ENCODE assay signal across 8 mouse cellular contexts in the genomic region with DNA sequence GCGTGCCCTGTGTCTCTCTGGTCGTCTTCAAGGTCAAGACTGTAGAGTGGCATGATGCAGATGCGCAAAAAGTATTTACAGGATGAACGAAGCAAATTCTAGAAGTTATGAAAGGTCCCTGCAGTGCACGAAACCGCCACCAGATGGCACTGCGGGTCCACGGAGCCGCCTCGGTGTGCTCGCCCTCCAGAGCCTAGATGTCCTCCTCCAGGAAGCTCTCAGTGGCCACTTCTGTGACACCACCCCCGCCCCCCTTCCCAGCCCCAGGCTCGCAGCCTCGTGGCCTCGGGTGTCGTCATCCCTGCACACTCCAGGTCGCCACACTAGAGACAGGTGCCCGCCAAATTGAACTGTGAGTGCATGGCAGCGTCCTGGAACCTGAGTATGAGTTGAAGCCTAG. TPM values are rescaled to one million over a fixed set of nuclear protein-coding genes. Genes with fewer than 3 reads are reported as not detected.
DNase-seq lines count a peak whose midpoint lies in the region; ATAC-seq and TF ChIP-seq lines count a peak whose summit lies in the region.

No protein-coding gene starts in this region.

- no peak for TF ChIP-seq POLR2A in brain, embryonic 14.5 days (IDR thresholded peaks at IDR 0.05; ENCODE audit: borderline replicate concordance, extremely low read depth, insufficient read depth, insufficient read length, poor library complexity, severe bottlenecking)

- H3K9me3 ChIP-seq in heart, embryonic 14.5 days (ENCODE audit: control insufficient read depth, low read length), result peaks cover 5% of the 10 kb centered on the region; the same call in 1 of the 2 replicates
- no peaks in the 10 kb centered on the region for H3K9me3 ChIP-seq in kidney, postnatal 0 days (replicated peaks; ENCODE audit: low read length)
- no peaks in the 10 kb centered on the region; the same call in 1 of the 2 replicates for H3K9me3 ChIP-seq in liver, embryonic 15.5 days (replicated peaks)
- H3K9me3 ChIP-seq in neural tube, embryonic 11.5 days (ENCODE audit: control insufficient read depth, low read length), result 0 out of 2 replicates have a peak, but pooled peaks cover 3% of the 10 kb centered on the region

- H3K4me1 ChIP-seq in heart, embryonic 14.5 days (ENCODE audit: control insufficient read depth in 2 of 2, insufficient read depth in 2 of 2, low read length in 2 of 2), result peaks cover 10 to 13% of the 10 kb centered on the region in 2 experiments
- H3K4me1 ChIP-seq in kidney, postnatal 0 days (replicated peaks; ENCODE audit: insufficient read depth, low read length), result 0 out of 2 replicates have a peak, but pooled peaks cover 4% of the 10 kb centered on the region
- peaks cover 18% of the 10 kb centered on the region for H3K4me1 ChIP-seq in liver, embryonic 15.5 days (replicated peaks)
- H3K4me1 ChIP-seq in neural tube, embryonic 11.5 days (ENCODE audit: control insufficient read depth, insufficient read depth, low read length), result peaks cover 7% of the 10 kb centered on the region; the same call in 1 of the 2 replicates

- peaks cover 35% of the 10 kb centered on the region for H3K27me3 ChIP-seq in heart, embryonic 14.5 days (ENCODE audit: control insufficient read depth, insufficient read depth, low read length)
- no peaks in the 10 kb centered on the region; the same call in 1 of the 2 replicates for H3K27me3 ChIP-seq in kidney, postnatal 0 days (ENCODE audit: insufficient read depth, low read length)
- H3K27me3 ChIP-seq in liver, embryonic 15.5 days, result peaks cover 72% of the 10 kb centered on the region
- peaks cover 31% of the 10 kb centered on the region for H3K27me3 ChIP-seq in neural tube, embryonic 11.5 days (ENCODE audit: control insufficient read depth, insufficient read depth, low read length)

- WGBS in heart, embryonic 14.5 days, result 4% methylated on average over 19 of the region's 19 CpGs
- 4% methylated on average over 19 of the region's 19 CpGs for WGBS in kidney, postnatal 0 days
- 2% methylated on average over 19 of the region's 19 CpGs for WGBS in liver, embryonic 15.5 days (ENCODE audit: insufficient replicate concordance)
- 2% methylated on average over 19 of the region's 19 CpGs for WGBS in neural tube, embryonic 11.5 days

- H3K9ac ChIP-seq in heart, embryonic 14.5 days (ENCODE audit: low read length), result no peak overlapping the region
- H3K9ac ChIP-seq in kidney, postnatal 0 days (ENCODE audit: low read depth, low read length), result no peak overlapping the region
- no peak overlapping the region for H3K9ac ChIP-seq in liver, embryonic 15.5 days
- H3K9ac ChIP-seq in neural tube, embryonic 11.5 days (ENCODE audit: low read length), result no peak overlapping the region

- no peak overlapping the region for H3K4me3 ChIP-seq in heart, embryonic 14.5 days (ENCODE audit: control insufficient read depth in 1 of 2, insufficient read depth in 1 of 2, low read depth in 1 of 2, low read length in 2 of 2)
- no peak overlapping the region for H3K4me3 ChIP-seq in kidney, postnatal 0 days (replicated peaks; ENCODE audit: low read depth, low read length)
- H3K4me3 ChIP-seq in liver, embryonic 15.5 days (replicated peaks), result no peak overlapping the region
- H3K4me3 ChIP-seq in neural tube, embryonic 11.5 days (ENCODE audit: low read depth, low read length), result no peak overlapping the region

- H3K36me3 ChIP-seq in heart, embryonic 14.5 days (ENCODE audit: control insufficient read depth, insufficient read depth, low read length), result no peaks in the 10 kb centered on the region
- no peaks in the 10 kb centered on the region for H3K36me3 ChIP-seq in kidney, postnatal 0 days (ENCODE audit: insufficient read depth, low read length)
- H3K36me3 ChIP-seq in liver, embryonic 15.5 days (replicated peaks), result no peaks in the 10 kb centered on the region
- no peaks in the 10 kb centered on the region for H3K36me3 ChIP-seq in neural tube, embryonic 11.5 days (ENCODE audit: control insufficient read depth, insufficient read depth, low read length)

- TF ChIP-seq CTCF in brain, embryonic 14.5 days (IDR thresholded peaks at IDR 0.05; ENCODE audit: borderline replicate concordance, extremely low read depth, insufficient read depth, insufficient read length), result peak; percentile 100
- TF ChIP-seq CTCF in kidney, postnatal 0 days (IDR thresholded peaks at IDR 0.05; ENCODE audit: low read depth), result peak; percentile 95

- peak; percentile 83 for DNase-seq in CD4-positive helper T cell, adult 2 months (ENCODE audit: low read depth, low spot score)
- DNase-seq in brain, embryonic 14.5 days (ENCODE audit: low read depth), result peak; percentile 78
- peak; percentile 85 for DNase-seq in kidney, postnatal 0 days (ENCODE audit: low spot score)
- peak; percentile 87 for DNase-seq in neural tube, embryonic 11.5 days (ENCODE audit: low spot score)
- DNase-seq in testis, postnatal 10 days (ENCODE audit: low spot score), result peak; percentile 95

- ATAC-seq in erythroid progenitor cell, adult 5-6 weeks (replicated peaks; ENCODE audit: low FRiP score, poor library complexity, severe bottlenecking), result peak; percentile 56; the same call in 1 of the 2 replicates
- no peak for ATAC-seq in heart, embryonic 14.5 days (ENCODE audit: insufficient number of reproducible peaks, insufficient read depth, low FRiP score, low read depth)
- ATAC-seq in kidney, postnatal 0 days (replicated peaks; ENCODE audit: low FRiP score, low read depth), result peak; percentile 63; the same call in 1 of the 2 replicates
- peak; percentile 30; the same call in 1 of the 2 replicates for ATAC-seq in liver, embryonic 15.5 days (ENCODE audit: insufficient read depth)
- peak; percentile 71 for ATAC-seq in neural tube, embryonic 11.5 days (ENCODE audit: insufficient read depth, low FRiP score, low TSS enrichment)

- H3K4me2 ChIP-seq in heart, embryonic 14.5 days (ENCODE audit: low read length), result peak overlapping the region; percentile 44
- H3K4me2 ChIP-seq in kidney, postnatal 0 days (ENCODE audit: low read length), result no peak overlapping the region
- H3K4me2 ChIP-seq in liver, embryonic 15.5 days, result peak overlapping the region; percentile 49
- no peak overlapping the region for H3K4me2 ChIP-seq in neural tube, embryonic 11.5 days (ENCODE audit: low read depth)

- H3K27ac ChIP-seq in heart, embryonic 14.5 days (replicated peaks in 1 of 2; ENCODE audit: control insufficient read depth in 1 of 2, insufficient read depth in 1 of 2, low read depth in 2 of 2, low read length in 2 of 2), result no peak overlapping the region
- no peak overlapping the region for H3K27ac ChIP-seq in kidney, postnatal 0 days
- no peak overlapping the region for H3K27ac ChIP-seq in liver, embryonic 15.5 days (replicated peaks)
- no peak overlapping the region for H3K27ac ChIP-seq in neural tube, embryonic 11.5 days (ENCODE audit: low read depth, low read length)

RNA-seq across cellular contexts. Expression of a gene that starts 0.8 kb away (rescaled TPM):
- 0.24 and 0.31 TPM in 2 replicates for polyA plus RNA-seq in brain, embryonic 14.5 days (2012; rRNA removed)
- not detected in 2 replicates for total RNA-seq in erythroid progenitor cell, adult 5-6 weeks (2015; ENCODE audit: low replicate concordance)
- not detected in 2 replicates for total RNA-seq in erythroid progenitor cell, adult 5-6 weeks (2017; ENCODE audit: low replicate concordance)
- polyA plus RNA-seq in heart, embryonic 14.5 days (2014; fragmentation: Nextera tagmentation; extraction: Ambion mirVana), result 910 and 1,062 TPM in 2 replicates
- polyA plus RNA-seq in kidney, postnatal 0 days (2015; fragmentation: Nextera tagmentation; extraction: Ambion mirVana), result 1.0 and 1.2 TPM in 2 replicates
- polyA plus RNA-seq in liver, embryonic 15.5 days (2015; fragmentation: Nextera tagmentation; extraction: Ambion mirVana), result 32.2 and 49.9 TPM in 2 replicates
- polyA plus RNA-seq in neural tube, embryonic 11.5 days (2014; fragmentation: Nextera tagmentation; extraction: Ambion mirVana), result 0.41 and 0.69 TPM in 2 replicates

RNA-seq across cellular contexts. Expression of a gene that starts 1.5 kb away (rescaled TPM):
- polyA plus RNA-seq in brain, embryonic 14.5 days (2012; rRNA removed), result 1.5 and 2.5 TPM in 2 replicates
- 2.5 TPM in 1 of 2 replicates, not detected in the other for total RNA-seq in erythroid progenitor cell, adult 5-6 weeks (2015; ENCODE audit: low replicate concordance)
- not detected in 2 replicates for total RNA-seq in erythroid progenitor cell, adult 5-6 weeks (2017; ENCODE audit: low replicate concordance)
- polyA plus RNA-seq in heart, embryonic 14.5 days (2014; fragmentation: Nextera tagmentation; extraction: Ambion mirVana), result 1.8 and 1.9 TPM in 2 replicates
- 6.7 and 8.2 TPM in 2 replicates for polyA plus RNA-seq in kidney, postnatal 0 days (2015; fragmentation: Nextera tagmentation; extraction: Ambion mirVana)
- 0.46 and 0.84 TPM in 2 replicates for polyA plus RNA-seq in liver, embryonic 15.5 days (2015; fragmentation: Nextera tagmentation; extraction: Ambion mirVana)
- 3.2 and 3.4 TPM in 2 replicates for polyA plus RNA-seq in neural tube, embryonic 11.5 days (2014; fragmentation: Nextera tagmentation; extraction: Ambion mirVana)

RNA-seq across cellular contexts. Expression of a gene that starts 23.6 kb away (rescaled TPM):
- 81.7 and 106 TPM in 2 replicates for polyA plus RNA-seq in brain, embryonic 14.5 days (2012; rRNA removed)
- total RNA-seq in erythroid progenitor cell, adult 5-6 weeks (2015; ENCODE audit: low replicate concordance), result 1.7 and 1.8 TPM in 2 replicates
- total RNA-seq in erythroid progenitor cell, adult 5-6 weeks (2017; ENCODE audit: low replicate concordance), result 5.3 and 11.3 TPM in 2 replicates
- 4.8 and 6.6 TPM in 2 replicates for polyA plus RNA-seq in heart, embryonic 14.5 days (2014; fragmentation: Nextera tagmentation; extraction: Ambion mirVana)
- 11.0 and 11.5 TPM in 2 replicates for polyA plus RNA-seq in kidney, postnatal 0 days (2015; fragmentation: Nextera tagmentation; extraction: Ambion mirVana)
- polyA plus RNA-seq in liver, embryonic 15.5 days (2015; fragmentation: Nextera tagmentation; extraction: Ambion mirVana), result 6.2 and 7.5 TPM in 2 replicates
- polyA plus RNA-seq in neural tube, embryonic 11.5 days (2014; fragmentation: Nextera tagmentation; extraction: Ambion mirVana), result 12.4 and 14.6 TPM in 2 replicates

RNA-seq across cellular contexts. Expression of a gene that starts 45.9 kb away (rescaled TPM):
- polyA plus RNA-seq in brain, embryonic 14.5 days (2012; rRNA removed), result 8.2 and 8.9 TPM in 2 replicates
- not detected in 2 replicates for total RNA-seq in erythroid progenitor cell, adult 5-6 weeks (2015; ENCODE audit: low replicate concordance)
- total RNA-seq in erythroid progenitor cell, adult 5-6 weeks (2017; ENCODE audit: low replicate concordance), result 0.64 and 1.7 TPM in 2 replicates
- polyA plus RNA-seq in heart, embryonic 14.5 days (2014; fragmentation: Nextera tagmentation; extraction: Ambion mirVana), result 15.2 and 15.4 TPM in 2 replicates
- 3.0 and 4.0 TPM in 2 replicates for polyA plus RNA-seq in kidney, postnatal 0 days (2015; fragmentation: Nextera tagmentation; extraction: Ambion mirVana)
- 0.94 and 1.5 TPM in 2 replicates for polyA plus RNA-seq in liver, embryonic 15.5 days (2015; fragmentation: Nextera tagmentation; extraction: Ambion mirVana)
- polyA plus RNA-seq in neural tube, embryonic 11.5 days (2014; fragmentation: Nextera tagmentation; extraction: Ambion mirVana), result 3.4 and 4.7 TPM in 2 replicates

RNA-seq across cellular contexts. Expression of a gene that starts 46.1 kb away (rescaled TPM):
- 11.9 and 12.7 TPM in 2 replicates for polyA plus RNA-seq in brain, embryonic 14.5 days (2012; rRNA removed)
- total RNA-seq in erythroid progenitor cell, adult 5-6 weeks (2015; ENCODE audit: low replicate concordance), result 2.1 and 3.6 TPM in 2 replicates
- total RNA-seq in erythroid progenitor cell, adult 5-6 weeks (2017; ENCODE audit: low replicate concordance), result 0.45 and 4.0 TPM in 2 replicates
- 12.7 and 15.7 TPM in 2 replicates for polyA plus RNA-seq in heart, embryonic 14.5 days (2014; fragmentation: Nextera tagmentation; extraction: Ambion mirVana)
- polyA plus RNA-seq in kidney, postnatal 0 days (2015; fragmentation: Nextera tagmentation; extraction: Ambion mirVana), result 16.7 and 17.7 TPM in 2 replicates
- 7.9 and 8.1 TPM in 2 replicates for polyA plus RNA-seq in liver, embryonic 15.5 days (2015; fragmentation: Nextera tagmentation; extraction: Ambion mirVana)
- 17.8 and 18.0 TPM in 2 replicates for polyA plus RNA-seq in neural tube, embryonic 11.5 days (2014; fragmentation: Nextera tagmentation; extraction: Ambion mirVana)

Comparison
In these comparisons a context has a peak if more than half of its experiments do, and no peak if none do; other contexts are left out.
1. H3K4me2 ChIP-seq: peak in heart, embryonic 14.5 days (single experiment) and liver, embryonic 15.5 days (single experiment); none in kidney, postnatal 0 days (single experiment) and neural tube, embryonic 11.5 days (single experiment).
2. RNA of a gene that starts 0.8 kb away (polyA plus RNA-seq): 910 to 1,062 TPM in heart, embryonic 14.5 days and 32.2 to 49.9 TPM in liver, embryonic 15.5 days; 1.0 to 1.2 TPM in kidney, postnatal 0 days, 0.41 to 0.69 TPM in neural tube, embryonic 11.5 days and 0.24 to 0.31 TPM in brain, embryonic 14.5 days; every median in the first group is over 10 times any median in the second.
3. Peak in every context shown above with its lines, with median percentiles within 50 percentile points of each other: DNase-seq.